ENCODE assay signal across 24 mouse cellular contexts in genomic region chr9:59943826-59944225, GRCm38 (mm10). TPM values are rescaled to one million over a fixed set of nuclear protein-coding genes. Genes with fewer than 3 reads are reported as not detected.
DNase-seq lines count a peak whose midpoint lies in the region.
"Had no signal": no experiment of that assay in that cellular context is flagged by ENCODE, and none has a peak within 500 bp of the region (broad histone marks: within the 10 kb centered on the region; RNA-seq: fewer than 3 reads in every experiment).

No protein-coding gene starts in this region.

- intact Hi-C loops in heart, postnatal 36 days (cut with DNase I) = no loop called here

- H3K27ac ChIP-seq in heart, embryonic 10.5 days = no peak overlapping the region
- H3K27ac ChIP-seq: embryonic facial prominence, embryonic 10.5 days; embryonic facial prominence, embryonic 12.5 days; forebrain, embryonic 13.5 days; forebrain, embryonic 15.5 days had no signal

- WGBS in heart, embryonic 10.5 days = 86% methylated on average over 6 of the region's 6 CpGs

- H3K4me1 ChIP-seq in heart, embryonic 10.5 days = peaks cover 24% of the 10 kb centered on the region
- H3K4me1 ChIP-seq: forebrain, embryonic 13.5 days; forebrain, embryonic 15.5 days had no signal

- H3K9me3 ChIP-seq in heart, embryonic 10.5 days = no peaks in the 10 kb centered on the region
- H3K9me3 ChIP-seq: embryonic facial prominence, embryonic 10.5 days; embryonic facial prominence, embryonic 12.5 days; forebrain, embryonic 13.5 days; forebrain, embryonic 15.5 days had no signal

- no peaks in the 10 kb centered on the region for H3K36me3 ChIP-seq in heart, embryonic 10.5 days
- H3K36me3 ChIP-seq: embryonic facial prominence, embryonic 10.5 days; embryonic facial prominence, embryonic 12.5 days; forebrain, embryonic 15.5 days had no signal

- H3K27me3 ChIP-seq in heart, embryonic 10.5 days (ENCODE audit: insufficient read depth, poor library complexity, severe bottlenecking) = peaks cover 14% of the 10 kb centered on the region; the same call in 1 of the 2 replicates
- H3K27me3 ChIP-seq: embryonic facial prominence, embryonic 12.5 days; forebrain, embryonic 13.5 days; forebrain, embryonic 15.5 days had no signal

- peak; percentile 64 for DNase-seq in heart, embryonic 10.5 days (ENCODE audit: low spot score)
- no peak for DNase-seq in heart, postnatal 36 days
- DNase-seq in kidney, postnatal 10 days = peak; percentile 2
- DNase-seq in kidney, postnatal 36 days = no peak
- peak; percentile 31 for DNase-seq in testis, postnatal 10 days (ENCODE audit: low spot score)
- no peak for DNase-seq in testis, postnatal 14 days (ENCODE audit: low spot score)
- no peak for DNase-seq in c-Kit-positive CD71-positive TER-119-positive erythroid progenitor cells, embryonic 14.5 days (ENCODE audit: low spot score)
- DNase-seq: adrenal gland, adult 2 months; adrenal gland, postnatal 10 days; adrenal gland, postnatal 25 days; cerebellum, adult 11-12 months; cerebellum, adult 2 months; cerebellum, adult 9-10 months; cerebellum, postnatal 10 days; cerebellum, postnatal 25 days had no signal

- no peak overlapping the region for H3K4me3 ChIP-seq in heart, embryonic 10.5 days
- H3K4me3 ChIP-seq: embryonic facial prominence, embryonic 10.5 days; embryonic facial prominence, embryonic 12.5 days; forebrain, embryonic 13.5 days; forebrain, embryonic 15.5 days had no signal

RNA-seq across cellular contexts. Expression of gene Nr2e3, which starts 16.6 kb away (rescaled TPM):
- 0.13 TPM in 1 of 2 replicates, not detected in the other for polyA plus RNA-seq in heart, embryonic 10.5 days (2016; fragmentation: Nextera tagmentation; extraction: Ambion mirVana)
- total RNA-seq in heart, postnatal 36 days (2021) = not detected
- total RNA-seq: adrenal gland, adult 2 months; adrenal gland, postnatal 10 days; adrenal gland, postnatal 25 days; adrenal gland, postnatal 4 days; MEL had no signal
- polyA plus RNA-seq: adrenal gland, adult 2 months; C2C12; cerebellum, adult 2 months; cortical plate, adult 2 months; forebrain, embryonic 11.5 days; forebrain, embryonic 13.5 days; forebrain, embryonic 15.5 days had no signal

Comparison
In these comparisons a context has a peak if more than half of its experiments do, and no peak if none do; other contexts are left out.
1. DNase-seq: peak in heart, embryonic 10.5 days (single experiment), kidney, postnatal 10 days (single experiment) and testis, postnatal 10 days (single experiment); none in heart, postnatal 36 days (0 of 2), kidney, postnatal 36 days (0 of 2), testis, postnatal 14 days (single experiment) and c-Kit-positive CD71-positive TER-119-positive erythroid progenitor cells, embryonic 14.5 days (single experiment).